Mouse (Mus musculus) granulocyte monocyte progenitor cell, adult 5-6 weeks (primary cell): ENCODE data around the gene Esam. TPM values are rescaled to one million over a fixed set of nuclear protein-coding genes. Genes with fewer than 3 reads are reported as not detected.

Experiments
- ATAC-seq: replicated peaks from 2 replicates; pipeline ENCODE4 v1.8.0; 2016; ENCODE audit warnings: mild to moderate bottlenecking, moderate TSS enrichment, inconsistent platforms; ENCODE audit not compliant: poor library complexity, severe bottlenecking
- total RNA-seq, 2 experiments: library from RNA; stranded (forward) in 1 of 2; stranded (reverse) in 1 of 2; fragments of 200-712, 200-1000 nt in 1 of 2; fragments of >200 nt in 1 of 2; fragmentation: Nextera tagmentation in 1 of 2; gene quantifications; 2 replicates each; pipeline ENCODE4 v1.2.3; 2014 to 2017

Gene Esam
- total RNA-seq, 2 experiments from 2014 or later = not detected

GRCm38 (mm10) chr9:37530031-37530887 is 2.4 kb downstream of the Esam start:
- ATAC-seq = peak; percentile 67

GRCm38 (mm10) chr9:37530888-37531705 is 3.2 kb downstream of the Esam start:
- peak; percentile 56 for ATAC-seq

DNA sequence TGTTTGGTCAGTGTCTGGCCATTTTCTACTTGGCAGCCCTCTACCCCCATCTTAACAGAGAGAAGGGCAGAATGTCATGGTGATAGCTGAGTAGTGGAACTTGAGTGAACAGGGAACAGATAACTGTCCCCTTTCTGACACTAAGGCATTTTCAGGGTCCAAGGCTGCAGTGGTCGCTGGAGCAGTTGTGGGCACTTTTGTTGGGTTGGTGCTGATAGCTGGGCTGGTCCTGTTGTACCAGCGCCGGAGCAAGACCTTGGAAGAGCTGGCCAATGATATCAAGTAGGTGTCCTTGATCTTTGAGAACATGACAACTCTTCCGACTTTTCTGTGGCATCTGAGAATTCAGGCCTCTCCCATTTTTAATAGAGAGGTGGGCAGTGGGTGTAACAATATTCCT is 9.0 kb downstream of the Esam start:
- ATAC-seq = no peak

DNA sequence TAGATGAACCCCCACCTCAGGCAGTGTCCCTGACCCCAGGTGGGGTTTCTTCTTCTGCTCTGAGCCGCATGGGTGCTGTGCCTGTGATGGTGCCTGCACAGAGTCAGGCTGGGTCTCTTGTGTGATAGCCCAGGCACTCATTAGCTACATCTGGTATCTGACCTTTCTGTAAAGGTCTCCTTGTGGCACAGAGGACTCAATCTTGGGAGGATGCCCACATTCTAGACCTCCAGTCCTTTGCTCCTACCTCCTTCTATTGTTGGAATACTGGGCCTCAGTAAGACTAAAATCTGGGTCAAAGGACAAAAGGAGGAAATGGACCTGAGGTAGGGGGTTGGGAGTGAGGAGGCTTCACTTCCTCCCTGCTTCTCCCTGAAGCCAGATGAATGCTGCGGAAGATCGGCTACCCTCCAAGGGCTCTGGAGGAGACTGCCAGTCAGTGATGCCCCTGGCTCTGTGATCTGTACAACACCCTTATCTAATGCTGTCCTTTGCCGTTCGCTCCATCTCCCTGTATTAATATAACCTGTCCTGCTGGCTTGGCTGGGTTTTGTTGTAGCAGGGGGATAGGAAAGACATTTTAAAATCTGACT is 9.9 kb downstream of the Esam start:
- ATAC-seq = 0 out of 2 replicates have a peak, but pooled peaks have one; percentile 31

- no peak for ATAC-seq
These were observed 11.5 kb downstream of the Esam start, which contains the start of gene Vsig2 for GRCm38 (mm10) chr9:37539170-37540025. TSS of gene Vsig2 (plus strand) at chr9:37539255.

DNA sequence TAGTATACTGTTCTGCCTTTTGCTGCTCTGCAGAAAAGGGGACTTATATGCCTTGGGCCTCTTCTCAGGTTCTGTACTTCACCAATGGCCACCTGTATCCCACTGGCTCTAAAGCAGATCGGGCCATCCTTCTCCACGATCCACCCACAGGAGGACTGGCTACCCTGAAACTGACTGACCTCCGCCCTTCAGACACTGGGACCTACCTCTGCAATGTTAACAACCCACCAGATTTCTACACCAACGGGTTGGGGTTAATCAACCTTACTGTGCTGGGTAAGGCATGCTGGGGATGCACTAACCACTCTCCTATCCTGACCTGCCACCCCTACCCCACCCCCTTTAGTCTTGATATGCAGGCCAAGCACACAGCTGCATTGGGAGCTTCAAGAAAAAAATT is 12.3 kb downstream of the Esam start:
- ATAC-seq = no peak

DNA sequence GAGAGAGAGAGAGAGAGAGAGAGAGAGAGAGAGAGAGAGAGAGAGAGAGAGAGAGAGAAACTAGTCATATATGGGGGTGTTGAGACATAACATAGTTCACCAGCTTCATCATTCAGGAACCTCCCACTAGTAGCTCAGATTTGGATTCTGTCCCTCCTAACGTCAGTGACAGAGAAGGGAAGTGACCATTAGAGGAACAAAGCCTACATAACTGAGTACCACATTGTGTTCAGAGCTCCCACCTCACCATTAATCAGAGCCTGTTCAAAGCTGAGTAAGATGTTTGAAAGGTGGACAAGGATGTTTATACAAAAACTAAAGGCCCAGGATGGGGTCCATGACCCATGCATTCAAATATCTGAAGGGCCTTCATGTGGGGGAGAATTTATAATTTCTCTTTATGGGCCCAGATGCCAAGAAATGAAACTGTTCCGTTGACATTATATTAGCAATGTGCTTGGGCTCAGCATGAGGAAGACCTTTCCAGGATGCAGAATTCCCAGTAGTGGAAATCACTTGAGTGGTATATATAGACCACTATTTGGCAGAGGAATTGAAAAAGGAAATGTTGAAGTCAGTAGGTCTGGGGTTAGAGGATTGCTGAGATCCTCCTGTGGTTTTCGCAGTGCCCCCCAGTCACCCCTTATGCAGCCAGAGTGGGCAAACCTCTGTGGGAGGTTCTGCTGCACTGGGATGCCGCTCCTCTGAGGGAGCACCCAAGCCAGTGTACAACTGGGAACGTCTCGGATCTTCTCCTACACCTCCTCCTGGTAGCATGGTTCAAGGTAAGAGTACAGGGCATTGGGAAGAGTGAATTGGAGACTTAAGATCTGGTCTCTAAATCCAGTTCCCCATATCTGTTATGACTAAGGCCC is 13.1 kb downstream of the Esam start:
- peak; percentile 43; the same call in 1 of the 2 replicates for ATAC-seq

DNA sequence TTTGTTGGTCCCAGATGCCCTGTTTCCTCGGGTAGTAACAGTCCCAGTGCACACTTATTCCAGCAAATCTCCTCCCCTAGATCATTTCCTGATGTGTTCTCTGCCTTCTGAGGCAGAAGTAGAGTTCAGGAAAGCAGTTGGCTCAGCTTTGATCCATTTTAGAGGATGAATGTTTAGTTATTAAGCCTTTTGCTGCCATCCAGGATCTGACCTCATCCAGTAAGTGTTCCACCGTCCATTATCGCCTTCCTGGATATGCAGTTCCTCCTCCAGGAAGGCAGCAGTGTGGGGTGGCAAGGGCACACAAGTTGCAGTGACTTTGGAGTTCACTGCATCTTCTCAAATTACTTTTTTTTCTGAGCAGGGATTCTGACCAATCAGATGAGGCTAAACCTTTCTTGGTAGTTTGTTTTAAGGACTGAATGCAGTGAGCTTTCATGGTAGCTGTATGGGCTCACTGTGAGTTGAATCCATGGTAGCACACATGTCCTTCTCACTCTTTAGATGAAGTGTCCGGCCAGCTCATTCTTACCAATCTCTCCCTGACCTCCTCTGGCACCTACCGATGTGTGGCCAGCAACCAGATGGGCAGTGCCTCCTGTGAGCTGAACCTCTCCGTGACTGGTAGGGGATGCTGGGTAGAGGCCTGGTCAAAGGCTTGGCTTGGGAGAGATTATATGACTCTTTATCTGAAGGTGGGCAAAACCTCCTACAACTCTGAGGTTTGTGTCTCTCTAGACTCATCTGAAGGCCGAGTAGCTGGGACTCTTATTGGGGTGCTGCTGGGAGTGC is 14.2 kb downstream of the Esam start:
- no peak for ATAC-seq

DNA sequence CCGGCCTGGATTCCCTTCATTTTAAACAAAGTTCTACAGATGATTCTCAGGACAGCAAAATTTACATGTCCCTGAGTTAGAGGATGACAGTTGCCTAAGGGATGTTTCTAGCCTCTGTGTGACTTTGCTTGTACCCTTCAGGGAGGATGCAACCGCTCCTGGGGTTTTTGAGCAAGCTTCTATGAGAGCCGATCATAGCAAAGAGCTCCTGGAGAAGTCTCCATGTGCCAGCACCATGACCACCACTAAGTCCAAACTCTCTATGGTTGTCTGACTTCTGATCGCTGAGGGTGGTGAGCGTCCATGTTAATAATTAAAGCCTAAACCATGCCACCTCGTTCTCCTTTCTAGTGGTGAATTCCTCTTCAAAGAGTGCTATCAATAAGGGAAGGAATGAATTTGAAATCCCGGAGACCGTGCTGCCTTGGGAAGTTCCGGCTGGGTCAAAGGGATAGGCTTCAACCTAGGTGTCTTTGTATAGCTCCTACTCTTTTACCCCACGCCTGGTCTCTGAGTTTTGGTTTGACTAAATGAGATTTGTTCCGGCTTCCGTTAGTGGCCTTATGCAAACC is 16.1 kb downstream of the Esam start:
- no peak for ATAC-seq

DNA sequence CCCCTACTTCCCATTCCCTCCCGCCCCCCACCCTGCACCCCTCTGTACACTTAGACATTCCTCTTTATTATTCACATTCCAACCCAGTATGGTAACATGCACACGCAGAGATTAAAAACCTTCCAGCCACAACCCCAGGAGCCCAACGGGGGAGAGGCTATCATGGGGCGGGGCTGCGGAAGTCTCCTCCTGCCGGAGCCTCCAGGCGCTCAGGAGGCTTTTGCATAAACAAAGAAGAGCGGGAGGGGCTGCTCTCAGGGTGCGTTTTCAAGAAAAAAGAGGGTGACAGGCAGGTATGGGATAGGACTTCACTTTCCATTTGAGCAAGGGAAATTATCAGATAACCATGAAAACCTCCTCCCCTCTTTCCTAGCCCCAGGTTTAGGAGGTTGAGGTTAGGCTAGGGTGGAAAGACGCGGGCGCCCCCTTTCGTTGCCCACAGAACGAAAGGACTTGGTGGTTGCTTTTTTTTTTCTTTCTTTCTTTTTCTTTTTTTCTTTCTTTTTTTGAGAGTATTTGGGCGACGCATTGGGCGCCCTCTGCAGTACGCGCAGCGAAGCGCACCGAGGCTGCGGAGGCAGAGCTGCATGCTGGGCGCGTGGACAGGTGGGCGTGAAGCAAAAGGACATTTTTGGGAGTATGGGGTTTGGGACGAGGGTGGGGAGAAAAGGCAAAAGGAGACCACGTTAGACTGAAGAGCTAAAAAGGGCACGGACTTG is 16.7 kb downstream of the Esam start:
- peak; percentile 73 for ATAC-seq

DNA sequence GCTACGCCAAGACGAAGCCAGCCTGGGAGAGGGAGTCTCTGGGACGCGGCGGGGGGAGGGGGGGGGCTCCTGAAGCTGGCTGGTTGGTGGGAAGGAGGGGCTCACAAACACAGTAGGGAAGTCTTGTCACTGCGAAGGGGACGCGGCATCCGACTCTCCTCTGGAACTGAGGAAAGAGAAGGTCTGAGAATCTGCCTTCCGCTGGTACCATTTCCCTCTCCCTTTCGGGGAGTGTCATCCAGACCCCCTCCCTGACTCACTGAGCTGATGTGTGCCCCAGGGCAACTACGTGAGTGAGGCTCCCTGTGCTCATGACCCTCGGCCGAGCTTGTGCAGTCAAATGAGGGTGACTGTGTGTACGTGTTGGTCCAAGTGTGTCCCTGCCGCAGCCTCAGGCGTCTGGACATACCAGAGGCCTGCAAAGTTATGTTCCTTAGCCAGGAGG is 17.3 kb downstream of the Esam start:
- no peak for ATAC-seq

DNA sequence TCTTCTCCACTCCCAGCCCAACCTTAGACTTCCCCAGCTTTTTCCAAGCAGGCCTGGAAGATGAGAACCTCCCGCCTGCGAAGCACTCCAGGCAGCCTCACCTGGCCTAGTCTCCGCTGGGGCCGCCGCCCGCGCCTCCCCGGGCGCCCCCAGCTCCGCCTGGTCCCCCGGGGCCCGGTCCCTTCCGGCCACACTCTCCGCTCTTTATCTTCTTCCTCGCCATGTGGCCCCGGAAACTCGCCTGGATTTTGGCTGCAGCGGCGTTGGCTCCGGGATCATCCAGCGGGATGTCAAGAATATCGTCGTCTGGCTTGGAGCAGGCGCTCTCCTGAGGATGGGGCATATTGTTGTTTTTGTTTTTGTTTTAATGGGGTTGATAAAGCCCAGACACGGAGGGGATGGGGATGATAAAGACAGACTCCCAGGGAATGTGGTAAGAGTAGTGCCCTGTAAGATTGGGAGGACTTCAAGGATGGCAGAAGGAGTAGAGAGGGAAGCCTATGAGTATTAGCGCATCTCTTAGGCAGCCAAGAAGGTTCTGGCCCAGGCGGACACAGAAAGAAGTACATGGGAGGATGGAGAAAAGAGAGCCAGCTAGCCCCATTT is 18.1 kb downstream of the Esam start:
- ATAC-seq = no peak

DNA sequence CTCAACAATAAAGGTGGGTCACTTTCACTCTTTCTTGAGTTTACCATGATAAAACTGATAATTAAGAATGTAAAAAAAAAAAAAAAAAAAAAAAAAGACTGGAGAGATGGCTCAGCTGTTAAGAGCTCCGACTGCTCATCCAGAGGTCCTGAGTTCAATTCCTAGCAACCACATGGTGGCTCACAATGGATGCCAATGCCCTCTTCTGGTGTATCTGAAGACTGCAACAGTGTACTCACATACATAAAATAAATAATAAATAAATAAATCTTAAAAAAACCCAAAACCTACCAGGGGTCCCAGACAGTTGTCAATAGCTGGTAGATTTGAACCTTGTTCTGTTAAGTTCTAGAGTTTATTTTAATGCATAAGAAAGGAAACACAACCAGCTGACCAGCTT is 19.0 kb downstream of the Esam start:
- ATAC-seq = no peak

GRCm38 (mm10) chr9:37550435-37550834 is 22.6 kb downstream of the Esam start:
- ATAC-seq = no peak

GRCm38 (mm10) chr9:37551751-37552531 is 24.1 kb downstream of the Esam start:
- peak; percentile 54 for ATAC-seq
